Mouse (Mus musculus): ENCODE data around the gene Kpna7. TPM values are rescaled to one million over a fixed set of nuclear protein-coding genes. Genes with fewer than 3 reads are reported as not detected.
"Not testable (repeated sequence)": the region's sequence is repeated elsewhere in the genome, so short reads cannot be mapped to it uniquely, and the experiment has no call there.

Kpna7 gene
- polyA plus RNA-seq, 1 experiment from 2014 or later, result not detected

DNA sequence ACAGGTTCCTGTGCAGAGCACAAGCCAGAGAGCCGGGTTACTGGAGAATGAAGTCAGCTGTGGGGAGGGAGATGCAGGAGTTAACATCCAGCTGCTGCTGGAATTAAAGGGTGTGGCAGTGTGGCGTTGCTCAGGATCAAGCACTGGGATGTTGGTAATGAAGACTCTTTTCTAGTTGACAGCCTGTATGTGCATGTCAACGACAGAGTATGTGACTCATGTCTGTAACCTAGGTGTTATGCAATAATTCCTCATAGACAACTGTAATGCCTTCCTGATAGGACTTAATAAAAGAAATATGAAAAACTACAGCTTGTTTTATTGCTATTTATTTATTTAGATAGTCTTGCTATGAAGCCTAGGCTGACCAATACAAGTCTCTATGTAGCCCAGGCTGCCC lies 15.0 kb downstream of the Kpna7 start:
- Histone ChIP-seq H3K27me3 (ENCODE audit: control insufficient read depth, insufficient read depth, low read length) (no peaks in the 10 kb centered on the region), H3K36me3 (ENCODE audit: control insufficient read depth, insufficient read depth, low read length) (no peaks in the 10 kb centered on the region), H3K4me1 (ENCODE audit: control insufficient read depth, insufficient read depth, low read length) (no peaks in the 10 kb centered on the region), H3K4me3 (replicated peaks; ENCODE audit: low read depth, low read length) (no peak overlapping the region), H3K9ac (replicated peaks; ENCODE audit: low read length) (no peak overlapping the region), H3K4me2 (ENCODE audit: low read length) (no peak overlapping the region), H3K9me3 (ENCODE audit: control insufficient read depth, low read length) (no peaks in the 10 kb centered on the region), H3K27ac (replicated peaks; ENCODE audit: low read depth, low read length) (no peak overlapping the region)
- no peak for ATAC-seq (ENCODE audit: low FRiP score, low TSS enrichment)
- WGBS, result 62% methylated on average over 3 of the region's 3 CpGs
- no peak for DNase-seq

DNA sequence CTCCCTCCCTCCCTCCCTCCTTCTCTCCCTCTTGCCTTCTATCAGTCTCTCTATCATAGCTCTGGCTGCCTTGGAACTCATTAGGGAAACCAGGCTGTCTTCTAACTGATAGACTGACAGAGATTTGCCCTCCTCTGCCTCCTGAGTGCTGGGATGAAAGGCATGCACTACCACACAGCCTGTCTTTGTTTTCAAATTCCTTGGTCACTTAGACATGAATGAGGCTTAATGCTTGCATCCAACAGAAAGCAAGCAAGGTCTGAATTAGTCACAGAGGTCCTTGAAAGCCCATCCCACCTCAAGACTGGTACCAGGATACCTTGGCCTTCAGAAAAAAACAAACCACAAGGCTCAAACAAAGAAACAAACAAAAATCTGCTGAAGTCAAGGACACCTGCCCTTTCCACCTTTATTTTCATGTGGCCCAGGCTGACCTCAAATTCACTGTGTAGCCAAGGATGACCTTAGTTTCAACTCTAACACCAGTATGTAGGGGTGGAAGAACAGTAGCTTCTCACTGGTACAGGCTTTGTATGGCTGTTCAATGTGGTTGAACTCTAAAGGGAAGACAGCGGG lies 19.0 kb downstream of the Kpna7 start:
- DNase-seq, result no peak
- Histone ChIP-seq H3K9ac (replicated peaks; ENCODE audit: low read length) (no peak overlapping the region), H3K27ac (replicated peaks; ENCODE audit: low read depth, low read length) (no peak overlapping the region), H3K27me3 (ENCODE audit: control insufficient read depth, insufficient read depth, low read length) (no peaks in the 10 kb centered on the region), H3K4me2 (ENCODE audit: low read length) (no peak overlapping the region), H3K9me3 (ENCODE audit: control insufficient read depth, low read length) (no peaks in the 10 kb centered on the region), H3K4me1 (ENCODE audit: control insufficient read depth, insufficient read depth, low read length) (no peaks in the 10 kb centered on the region), H3K36me3 (ENCODE audit: control insufficient read depth, insufficient read depth, low read length) (no peaks in the 10 kb centered on the region), H3K4me3 (replicated peaks; ENCODE audit: low read depth, low read length) (no peak overlapping the region)
- WGBS, result 93% methylated on average over 1 of the region's 1 CpGs
- ATAC-seq (ENCODE audit: low FRiP score, low TSS enrichment), result no peak

DNA sequence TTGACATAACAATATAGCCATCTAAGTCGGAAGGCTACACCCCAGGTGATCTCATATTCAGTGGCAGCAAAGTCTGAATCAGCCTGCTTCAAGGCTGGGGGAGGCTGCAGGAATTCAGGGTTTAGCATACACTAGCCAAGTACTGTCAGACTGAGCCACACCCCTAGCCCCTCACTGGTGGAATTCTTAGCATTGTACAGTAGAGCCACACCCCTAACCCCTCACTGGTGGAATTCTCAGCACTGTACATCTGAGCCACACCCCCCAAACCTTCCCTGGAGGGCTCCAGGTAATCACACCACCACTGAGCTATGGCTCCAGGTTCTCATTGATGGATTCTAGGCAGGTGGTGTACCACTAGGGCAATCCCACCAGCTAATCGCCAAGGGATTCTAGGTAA lies 24.3 kb downstream of the Kpna7 start:
- Histone ChIP-seq H3K4me1 (ENCODE audit: control insufficient read depth, insufficient read depth, low read length) (no peaks in the 10 kb centered on the region), H3K4me2 (ENCODE audit: low read length) (no peak overlapping the region), H3K9me3 (ENCODE audit: control insufficient read depth, low read length) (no peaks in the 10 kb centered on the region), H3K27ac (replicated peaks; ENCODE audit: low read depth, low read length) (no peak overlapping the region), H3K36me3 (ENCODE audit: control insufficient read depth, insufficient read depth, low read length) (no peaks in the 10 kb centered on the region), H3K9ac (replicated peaks; ENCODE audit: low read length) (no peak overlapping the region), H3K4me3 (replicated peaks; ENCODE audit: low read depth, low read length) (no peak overlapping the region), H3K27me3 (ENCODE audit: control insufficient read depth, insufficient read depth, low read length) (no peaks in the 10 kb centered on the region)
- ATAC-seq (ENCODE audit: low FRiP score, low TSS enrichment) (no peak), DNase-seq (no peak)
- 84% methylated on average over 2 of the region's 2 CpGs for WGBS

DNA sequence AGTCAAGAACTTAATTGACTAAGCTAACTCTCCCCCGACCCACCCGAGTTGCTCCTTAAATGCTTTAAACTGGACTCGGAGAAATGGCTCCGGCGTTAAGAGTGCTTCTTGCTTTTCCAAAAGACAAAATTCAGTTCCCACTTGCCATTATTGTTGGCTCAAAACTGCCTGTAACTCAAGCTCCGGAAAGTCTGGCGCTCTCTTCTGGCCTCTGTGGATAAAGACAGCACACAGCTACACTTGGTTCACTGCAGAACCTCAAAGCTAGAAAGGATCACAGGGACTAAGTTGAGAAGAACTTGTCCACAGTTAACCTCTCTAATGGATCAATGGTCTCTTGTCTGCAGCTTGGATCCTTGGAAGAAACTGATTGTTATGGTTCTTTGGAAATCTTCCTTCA lies 25.1 kb downstream of the Kpna7 start:
- H3K27ac ChIP-seq (replicated peaks; ENCODE audit: low read depth, low read length), result no peak overlapping the region
- no peak overlapping the region for H3K4me2 ChIP-seq (ENCODE audit: low read length)
- DNase-seq, result no peak
- no peak overlapping the region for H3K9ac ChIP-seq (replicated peaks; ENCODE audit: low read length)
- H3K4me3 ChIP-seq (replicated peaks; ENCODE audit: low read depth, low read length), result no peak overlapping the region
- no peak for ATAC-seq (ENCODE audit: low FRiP score, low TSS enrichment)
- 86% methylated on average over 7 of the region's 7 CpGs for WGBS
- no peaks in the 10 kb centered on the region for H3K36me3 ChIP-seq (ENCODE audit: control insufficient read depth, insufficient read depth, low read length)
- no peaks in the 10 kb centered on the region for H3K9me3 ChIP-seq (ENCODE audit: control insufficient read depth, low read length)
- no peaks in the 10 kb centered on the region for H3K4me1 ChIP-seq (ENCODE audit: control insufficient read depth, insufficient read depth, low read length)
- H3K27me3 ChIP-seq (ENCODE audit: control insufficient read depth, insufficient read depth, low read length), result no peaks in the 10 kb centered on the region

DNA sequence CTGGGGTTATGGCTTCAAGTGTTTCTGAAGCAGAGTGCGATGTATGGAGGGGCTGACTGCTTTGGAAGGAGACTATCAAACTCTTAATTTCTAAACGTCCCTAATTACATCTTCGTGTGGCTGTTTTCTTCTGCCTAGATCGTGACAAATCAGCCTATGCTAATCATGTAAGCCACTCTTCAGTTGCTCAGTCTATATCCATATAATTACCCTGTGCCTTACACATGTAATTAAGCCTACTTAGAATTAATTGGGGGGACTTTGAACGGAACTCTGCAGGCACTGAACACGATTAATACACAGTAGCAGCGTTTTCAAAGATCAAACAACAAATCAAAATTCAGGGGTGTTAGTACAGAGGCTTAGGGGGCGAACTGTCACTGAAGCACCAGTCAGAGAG lies 25.9 kb downstream of the Kpna7 start:
- Histone ChIP-seq H3K27me3 (ENCODE audit: control insufficient read depth, insufficient read depth, low read length) (no peaks in the 10 kb centered on the region), H3K4me3 (replicated peaks; ENCODE audit: low read depth, low read length) (no peak overlapping the region), H3K27ac (replicated peaks; ENCODE audit: low read depth, low read length) (no peak overlapping the region), H3K9me3 (ENCODE audit: control insufficient read depth, low read length) (no peaks in the 10 kb centered on the region), H3K36me3 (ENCODE audit: control insufficient read depth, insufficient read depth, low read length) (no peaks in the 10 kb centered on the region), H3K9ac (replicated peaks; ENCODE audit: low read length) (no peak overlapping the region), H3K4me2 (ENCODE audit: low read length) (no peak overlapping the region), H3K4me1 (ENCODE audit: control insufficient read depth, insufficient read depth, low read length) (no peaks in the 10 kb centered on the region)
- ATAC-seq (ENCODE audit: low FRiP score, low TSS enrichment), result no peak
- DNase-seq, result no peak
- WGBS, result 80% methylated on average over 8 of the region's 8 CpGs

DNA sequence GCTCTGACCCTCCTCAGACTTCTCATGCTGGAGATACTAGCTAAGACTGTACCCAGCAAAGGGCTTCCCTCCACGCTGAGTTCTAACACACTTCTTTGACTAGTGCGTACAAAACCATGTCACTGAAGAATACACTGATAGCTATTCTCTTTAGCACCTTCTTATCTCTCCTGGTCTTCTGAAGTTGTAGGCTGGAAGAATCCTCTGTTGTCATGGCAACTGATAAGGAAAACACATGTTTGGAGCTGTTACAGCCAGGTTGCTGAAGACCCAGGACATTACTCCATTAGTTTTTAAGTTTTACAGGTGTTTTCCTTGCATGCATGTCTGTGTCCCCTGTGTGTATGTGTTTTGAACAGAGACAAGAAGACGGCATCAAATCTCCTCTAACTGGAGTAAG lies 29.6 kb downstream of the Kpna7 start:
- not testable (repeated sequence) for H3K4me2 ChIP-seq (ENCODE audit: low read length); H3K4me3 ChIP-seq (replicated peaks; ENCODE audit: low read depth, low read length); H3K27ac ChIP-seq (replicated peaks; ENCODE audit: low read depth, low read length); H3K4me1 ChIP-seq (ENCODE audit: control insufficient read depth, insufficient read depth, low read length); ATAC-seq (ENCODE audit: low FRiP score, low TSS enrichment); H3K9ac ChIP-seq (replicated peaks; ENCODE audit: low read length); H3K36me3 ChIP-seq (ENCODE audit: control insufficient read depth, insufficient read depth, low read length); DNase-seq; H3K27me3 ChIP-seq (ENCODE audit: control insufficient read depth, insufficient read depth, low read length); H3K9me3 ChIP-seq (ENCODE audit: control insufficient read depth, low read length)
- 83% methylated on average over 3 of the region's 3 CpGs for WGBS

DNA sequence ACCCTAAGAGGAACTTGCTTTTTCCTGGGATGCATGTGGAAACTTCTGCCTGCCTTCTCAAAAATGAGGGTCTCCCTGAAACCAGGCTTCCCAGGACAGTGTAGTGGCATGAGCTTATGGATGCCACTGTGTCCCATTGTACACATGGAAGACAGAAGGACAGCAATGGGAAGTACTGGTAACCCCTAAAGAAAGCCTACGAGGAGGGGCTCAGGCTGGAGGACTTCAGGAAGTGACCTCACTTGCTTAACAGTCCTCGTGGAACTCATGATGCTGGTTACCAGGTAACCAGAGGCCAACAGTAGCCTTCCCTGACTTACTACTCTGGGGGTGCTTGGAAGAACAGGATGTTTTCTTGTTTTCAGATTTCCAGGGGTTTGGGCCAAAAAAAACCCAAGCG lies 41.1 kb downstream of the Kpna7 start, which contains the start of gene 1700018F24Rik:
TSS of gene 1700018F24Rik (plus strand) at position 301 of the 400 bp plus-strand sequence.
- 65% methylated on average over 3 of the region's 3 CpGs for WGBS
- not testable (repeated sequence) for H3K27ac ChIP-seq (replicated peaks; ENCODE audit: low read depth, low read length); H3K9me3 ChIP-seq (ENCODE audit: control insufficient read depth, low read length); DNase-seq; ATAC-seq (ENCODE audit: low FRiP score, low TSS enrichment); H3K4me2 ChIP-seq (ENCODE audit: low read length); H3K4me1 ChIP-seq (ENCODE audit: control insufficient read depth, insufficient read depth, low read length); H3K9ac ChIP-seq (replicated peaks; ENCODE audit: low read length); H3K27me3 ChIP-seq (ENCODE audit: control insufficient read depth, insufficient read depth, low read length); H3K36me3 ChIP-seq (ENCODE audit: control insufficient read depth, insufficient read depth, low read length); H3K4me3 ChIP-seq (replicated peaks; ENCODE audit: low read depth, low read length)

DNA sequence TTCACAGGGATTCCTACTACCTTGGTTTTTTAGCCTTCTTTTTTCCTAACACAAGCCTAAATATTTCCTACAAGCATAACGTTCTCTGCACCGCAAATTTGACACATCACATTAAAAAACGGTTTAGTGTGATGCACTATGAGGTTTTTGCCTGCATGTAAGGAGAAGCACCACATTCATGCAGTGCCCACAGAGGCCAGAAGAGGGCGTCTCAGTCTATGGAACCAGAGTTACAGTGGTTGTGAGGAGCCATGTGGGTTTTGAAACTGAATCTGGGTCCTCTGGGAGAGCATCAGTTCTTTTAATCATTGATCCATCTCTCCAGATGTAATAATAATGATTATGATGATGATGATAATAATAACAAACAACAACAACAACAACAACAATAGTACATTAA lies 42.2 kb downstream of the Kpna7 start:
- Histone ChIP-seq H3K4me1 (ENCODE audit: control insufficient read depth, insufficient read depth, low read length) (no peaks in the 10 kb centered on the region), H3K9ac (replicated peaks; ENCODE audit: low read length) (no peak overlapping the region), H3K36me3 (ENCODE audit: control insufficient read depth, insufficient read depth, low read length) (no peaks in the 10 kb centered on the region), H3K4me2 (ENCODE audit: low read length) (no peak overlapping the region), H3K27me3 (ENCODE audit: control insufficient read depth, insufficient read depth, low read length) (no peaks in the 10 kb centered on the region), H3K4me3 (replicated peaks; ENCODE audit: low read depth, low read length) (no peak overlapping the region), H3K9me3 (ENCODE audit: control insufficient read depth, low read length) (no peaks in the 10 kb centered on the region), H3K27ac (replicated peaks; ENCODE audit: low read depth, low read length) (no peak overlapping the region)
- ATAC-seq (ENCODE audit: low FRiP score, low TSS enrichment), result no peak
- 49% methylated on average over 4 of the region's 4 CpGs for WGBS
- DNase-seq, result peak; percentile 8

DNA sequence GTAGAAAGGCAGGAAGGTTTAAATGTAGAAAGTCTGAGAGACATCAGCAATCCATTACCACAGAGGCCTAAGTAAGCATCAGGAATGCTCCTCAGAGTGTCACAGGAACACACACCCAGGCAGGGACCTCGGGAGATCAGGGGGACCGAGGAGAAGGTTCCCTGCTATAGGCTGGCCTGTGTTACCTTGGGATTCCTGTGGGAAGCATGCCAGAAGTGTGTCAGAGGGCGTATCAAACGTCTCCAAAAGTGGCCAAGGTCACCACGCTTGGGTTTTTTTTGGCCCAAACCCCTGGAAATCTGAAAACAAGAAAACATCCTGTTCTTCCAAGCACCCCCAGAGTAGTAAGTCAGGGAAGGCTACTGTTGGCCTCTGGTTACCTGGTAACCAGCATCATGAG lies 51.4 kb downstream of the Kpna7 start, which contains the start of gene Gm4871:
TSS of gene Gm4871 (minus strand) at position 364 of the 400 bp plus-strand sequence.
- DNase-seq; H3K27me3 ChIP-seq (ENCODE audit: control insufficient read depth, insufficient read depth, low read length); H3K4me1 ChIP-seq (ENCODE audit: control insufficient read depth, insufficient read depth, low read length); H3K27ac ChIP-seq (replicated peaks; ENCODE audit: low read depth, low read length); ATAC-seq (ENCODE audit: low FRiP score, low TSS enrichment); H3K36me3 ChIP-seq (ENCODE audit: control insufficient read depth, insufficient read depth, low read length); H3K4me2 ChIP-seq (ENCODE audit: low read length); H3K9me3 ChIP-seq (ENCODE audit: control insufficient read depth, low read length); H3K9ac ChIP-seq (replicated peaks; ENCODE audit: low read length); H3K4me3 ChIP-seq (replicated peaks; ENCODE audit: low read depth, low read length): not testable (repeated sequence)
- WGBS, result 79% methylated on average over 5 of the region's 5 CpGs
